Mouse (Mus musculus): ENCODE results near the gene Astl.

- no peak for TF ChIP-seq USF1 (IDR thresholded peaks at IDR 0.05; ENCODE audit: low read depth)
- no peak for TF ChIP-seq POLR2A (IDR thresholded peaks at IDR 0.05; ENCODE audit: insufficient read length, low read depth)
- TF ChIP-seq CEBPB (IDR thresholded peaks at IDR 0.05; ENCODE audit: insufficient read depth, poor library complexity, severe bottlenecking): no peak
- TF ChIP-seq TCF12 (IDR thresholded peaks at IDR 0.05; ENCODE audit: insufficient read depth, poor library complexity, severe bottlenecking): no peak
- no peak for TF ChIP-seq MAX (IDR thresholded peaks at IDR 0.05; ENCODE audit: low read depth)
These were observed 45.4 kb downstream of the Astl start for GRCm38 (mm10) chr2:127383881-127384280.
